Mouse (Mus musculus) CH12.LX (cell line): ENCODE results near the gene Slc16a3.

Source experiments
- CHD1 ChIP-seq: IDR thresholded peaks from 2 replicates; pipeline ENCODE4 v1.6.1; 2012; ENCODE audit warnings: low read depth, low read length, improper control_type of control experiment, inconsistent platforms
- CTCF ChIP-seq, 2 experiments: IDR thresholded peaks in 1 of 2; conservative IDR thresholded peaks in 1 of 2; 2 replicates each; pipeline ENCODE4 v1.5.1; 2011 to 2012; ENCODE audit warnings: low read depth in 2 of 2, low read length in 2 of 2, improper control_type of control experiment in 1 of 2, inconsistent platforms in 1 of 2, mild to moderate bottlenecking in 1 of 2, moderate library complexity in 1 of 2
- MYC ChIP-seq: IDR thresholded peaks from 2 replicates; pipeline ENCODE4 v1.6.1; 2011; ENCODE audit warnings: low read depth, mild to moderate bottlenecking, improper control_type of control experiment, low read length
- POLR2A ChIP-seq: IDR thresholded peaks from 2 replicates; pipeline ENCODE4 v1.6.1; 2011; ENCODE audit warnings: low read depth, mild to moderate bottlenecking, improper control_type of control experiment, low read length
- TBP ChIP-seq: conservative IDR thresholded peaks from 2 replicates; pipeline ENCODE4 v1.6.1; 2011; ENCODE audit warnings: low read depth, low read length, improper control_type of control experiment

GRCm38 (mm10) chr11:120969742-120970141, 21.5 kb downstream of the Slc16a3 start:
- TF ChIP-seq TBP (no peak), CHD1 (no peak), CTCF (conservative IDR thresholded peaks at IDR 0.05 in 1 of 2, IDR thresholded peaks at IDR 0.05 in 1 of 2; ENCODE audit: low read depth in 2 of 2, low read length in 2 of 2) (no peak), POLR2A (no peak), MYC (no peak)
